Mouse (Mus musculus): ENCODE data around the gene Chn2. TPM values are rescaled to one million over a fixed set of nuclear protein-coding genes. Genes with fewer than 3 reads are reported as not detected.
A peak's percentile ranks its signal among the peaks of the same experiment; 100 is the strongest.

Chn2 gene
- polyA plus RNA-seq, 1 experiment: not detected

- H3K27me3 ChIP-seq (ENCODE audit: control insufficient read depth): no peaks in the 10 kb centered on the region
- H3K4me1 ChIP-seq (ENCODE audit: control insufficient read depth): no peaks in the 10 kb centered on the region
- TF ChIP-seq TAL1 (IDR thresholded peaks at IDR 0.05; ENCODE audit: low read length) (no peak), GATA1 (IDR thresholded peaks at IDR 0.05; ENCODE audit: low read length) (no peak)
- H3K4me3 ChIP-seq (replicated peaks): no peak overlapping the region
- no peaks in the 10 kb centered on the region for H3K9me3 ChIP-seq (ENCODE audit: control insufficient read depth, low read length)
- H3K36me3 ChIP-seq (ENCODE audit: control insufficient read depth): no peaks in the 10 kb centered on the region
These were observed 260.1 kb downstream of the Chn2 start for GRCm38 (mm10) chr6:54299417-54299816.

- Histone ChIP-seq H3K4me1 (ENCODE audit: control insufficient read depth) (no peaks in the 10 kb centered on the region), H3K9me3 (ENCODE audit: control insufficient read depth, low read length) (no peaks in the 10 kb centered on the region), H3K4me3 (replicated peaks) (no peak overlapping the region), H3K36me3 (ENCODE audit: control insufficient read depth) (no peaks in the 10 kb centered on the region), H3K27me3 (ENCODE audit: control insufficient read depth) (no peaks in the 10 kb centered on the region)
- TF ChIP-seq GATA1 (IDR thresholded peaks at IDR 0.05; ENCODE audit: low read length) (no peak), TAL1 (IDR thresholded peaks at IDR 0.05; ENCODE audit: low read length) (no peak)
These were observed 266.4 kb downstream of the Chn2 start for GRCm38 (mm10) chr6:54305777-54306176.

GRCm38 (mm10) chr6:54313071-54313470 is 273.7 kb downstream of the Chn2 start:
- no peaks in the 10 kb centered on the region for H3K36me3 ChIP-seq (ENCODE audit: control insufficient read depth)
- no peaks in the 10 kb centered on the region for H3K9me3 ChIP-seq (ENCODE audit: control insufficient read depth, low read length)
- H3K4me1 ChIP-seq (ENCODE audit: control insufficient read depth): no peaks in the 10 kb centered on the region
- H3K4me3 ChIP-seq (replicated peaks): no peak overlapping the region
- no peaks in the 10 kb centered on the region for H3K27me3 ChIP-seq (ENCODE audit: control insufficient read depth)
- TF ChIP-seq TAL1 (IDR thresholded peaks at IDR 0.05; ENCODE audit: low read length): no peak
- TF ChIP-seq GATA1 (IDR thresholded peaks at IDR 0.05; ENCODE audit: low read length): no peak

- H3K36me3 ChIP-seq (ENCODE audit: control insufficient read depth): no peaks in the 10 kb centered on the region
These were observed 279.3 kb downstream of the Chn2 start for GRCm38 (mm10) chr6:54318618-54319017.

GRCm38 (mm10) chr6:54319198-54319597 is 279.8 kb downstream of the Chn2 start:
- no peaks in the 10 kb centered on the region for H3K4me1 ChIP-seq (ENCODE audit: control insufficient read depth)
- H3K36me3 ChIP-seq (ENCODE audit: control insufficient read depth): no peaks in the 10 kb centered on the region
- no peaks in the 10 kb centered on the region for H3K27me3 ChIP-seq (ENCODE audit: control insufficient read depth)
- H3K9me3 ChIP-seq (ENCODE audit: control insufficient read depth, low read length): no peaks in the 10 kb centered on the region
- H3K4me3 ChIP-seq (replicated peaks): no peak overlapping the region
- TF ChIP-seq GATA1 (IDR thresholded peaks at IDR 0.05; ENCODE audit: low read length): no peak
- no peak for TF ChIP-seq TAL1 (IDR thresholded peaks at IDR 0.05; ENCODE audit: low read length)

More at GRCm38 (mm10) chr6:54318618-54319017, 279.3 kb downstream of the Chn2 start:
- H3K9me3 ChIP-seq (ENCODE audit: control insufficient read depth, low read length): no peaks in the 10 kb centered on the region
- no peak overlapping the region for H3K4me3 ChIP-seq (replicated peaks)
- no peaks in the 10 kb centered on the region for H3K4me1 ChIP-seq (ENCODE audit: control insufficient read depth)
- no peaks in the 10 kb centered on the region for H3K27me3 ChIP-seq (ENCODE audit: control insufficient read depth)
- TF ChIP-seq GATA1 (IDR thresholded peaks at IDR 0.05; ENCODE audit: low read length): no peak
- TF ChIP-seq TAL1 (IDR thresholded peaks at IDR 0.05; ENCODE audit: low read length): no peak

- Histone ChIP-seq H3K4me1 (ENCODE audit: control insufficient read depth) (no peaks in the 10 kb centered on the region), H3K27me3 (ENCODE audit: control insufficient read depth) (no peaks in the 10 kb centered on the region)
These were observed 280.9 kb downstream of the Chn2 start for GRCm38 (mm10) chr6:54320236-54320635.

GRCm38 (mm10) chr6:54325246-54325885 is 286.0 kb downstream of the Chn2 start, which contains the start of gene Prr15:
Prr15 (plus strand) TSS chr6:54325835.
- no peak for TF ChIP-seq TAL1 (IDR thresholded peaks at IDR 0.05; ENCODE audit: low read length)
- TF ChIP-seq GATA1 (IDR thresholded peaks at IDR 0.05; ENCODE audit: low read length): no peak
- peak within 1 kb of the TSS; percentile 47 for H3K4me3 ChIP-seq (replicated peaks)
- H3K4me1 ChIP-seq (ENCODE audit: control insufficient read depth): no peaks in the 10 kb centered on the region
- peaks cover 26% of the 10 kb centered on the region for H3K27me3 ChIP-seq (ENCODE audit: control insufficient read depth)
- H3K9me3 ChIP-seq (ENCODE audit: control insufficient read depth, low read length): no peaks in the 10 kb centered on the region
- no peaks in the 10 kb centered on the region for H3K36me3 ChIP-seq (ENCODE audit: control insufficient read depth)

More at GRCm38 (mm10) chr6:54320236-54320635, 280.9 kb downstream of the Chn2 start:
- no peak overlapping the region for H3K4me3 ChIP-seq (replicated peaks)
- no peaks in the 10 kb centered on the region for H3K9me3 ChIP-seq (ENCODE audit: control insufficient read depth, low read length)
- TF ChIP-seq GATA1 (IDR thresholded peaks at IDR 0.05; ENCODE audit: low read length): no peak
- no peak for TF ChIP-seq TAL1 (IDR thresholded peaks at IDR 0.05; ENCODE audit: low read length)
- H3K36me3 ChIP-seq (ENCODE audit: control insufficient read depth): no peaks in the 10 kb centered on the region

GRCm38 (mm10) chr6:54326671-54327625 is 287.6 kb downstream of the Chn2 start:
- Histone ChIP-seq H3K27me3 (ENCODE audit: control insufficient read depth) (peaks cover 26% of the 10 kb centered on the region), H3K4me1 (ENCODE audit: control insufficient read depth) (no peaks in the 10 kb centered on the region), H3K36me3 (ENCODE audit: control insufficient read depth) (no peaks in the 10 kb centered on the region), H3K9me3 (ENCODE audit: control insufficient read depth, low read length) (no peaks in the 10 kb centered on the region), H3K4me3 (replicated peaks) (peak overlapping the region; percentile 47)
- TF ChIP-seq GATA1 (IDR thresholded peaks at IDR 0.05; ENCODE audit: low read length) (no peak), TAL1 (IDR thresholded peaks at IDR 0.05; ENCODE audit: low read length) (no peak)

GRCm38 (mm10) chr6:54327626-54328003 is 288.3 kb downstream of the Chn2 start:
- H3K27me3 ChIP-seq (ENCODE audit: control insufficient read depth): peaks cover 26% of the 10 kb centered on the region
- no peaks in the 10 kb centered on the region for H3K36me3 ChIP-seq (ENCODE audit: control insufficient read depth)
- peak overlapping the region; percentile 47 for H3K4me3 ChIP-seq (replicated peaks)
- no peaks in the 10 kb centered on the region for H3K4me1 ChIP-seq (ENCODE audit: control insufficient read depth)
- H3K9me3 ChIP-seq (ENCODE audit: control insufficient read depth, low read length): no peaks in the 10 kb centered on the region
- no peak for TF ChIP-seq GATA1 (IDR thresholded peaks at IDR 0.05; ENCODE audit: low read length)
- TF ChIP-seq TAL1 (IDR thresholded peaks at IDR 0.05; ENCODE audit: low read length): no peak

All from erythroblast, embryonic 14.5 days (primary cell).